Mouse (Mus musculus): ENCODE data around the gene Ppp4c.
A peak's percentile ranks its signal among the peaks of the same experiment; 100 is the strongest.
"Not testable (repeated sequence)": the region's sequence is repeated elsewhere in the genome, so short reads cannot be mapped to it uniquely, and the experiment has no call there.

The Ppp4c gene

GRCm38 (mm10) chr7:126780971-126781635, 11.2 kb downstream of the Ppp4c start, which contains the start of gene Tbx6:
Gene Tbx6 (plus strand): TSS chr7:126781483.
- DNase-seq (ENCODE audit: low read depth): no peak

- DNase-seq (ENCODE audit: low read depth): peak; percentile 82
Observed at GRCm38 (mm10) chr7:126779983-126780970, 12.0 kb downstream of the Ppp4c start.

- not testable (repeated sequence) for DNase-seq (ENCODE audit: low read depth)
Observed at GRCm38 (mm10) chr7:126779101-126779500, 13.2 kb downstream of the Ppp4c start.

GRCm38 (mm10) chr7:126778147-126778546, 14.1 kb downstream of the Ppp4c start:
- DNase-seq (ENCODE audit: low read depth): no peak

GRCm38 (mm10) chr7:126777476-126777875, 14.8 kb downstream of the Ppp4c start:
- no peak for DNase-seq (ENCODE audit: low read depth)

GRCm38 (mm10) chr7:126776598-126777057, 15.7 kb downstream of the Ppp4c start, which contains the start of gene Ypel3:
Gene Ypel3 (plus strand): TSS chr7:126776955.
- DNase-seq (ENCODE audit: low read depth): peak; percentile 79

GRCm38 (mm10) chr7:126775978-126776234, 16.4 kb downstream of the Ppp4c start:
- no peak for DNase-seq (ENCODE audit: low read depth)

GRCm38 (mm10) chr7:126775185-126775977, 16.9 kb downstream of the Ppp4c start:
- no peak for DNase-seq (ENCODE audit: low read depth)

GRCm38 (mm10) chr7:126774463-126774862, 17.8 kb downstream of the Ppp4c start:
- no peak for DNase-seq (ENCODE audit: low read depth)

- DNase-seq (ENCODE audit: low read depth): no peak
Observed at GRCm38 (mm10) chr7:126773351-126773750, 18.9 kb downstream of the Ppp4c start.

GRCm38 (mm10) chr7:126770784-126771183, 21.5 kb downstream of the Ppp4c start:
- no peak for DNase-seq (ENCODE audit: low read depth)

GRCm38 (mm10) chr7:126767001-126767400, 25.3 kb downstream of the Ppp4c start:
- no peak for DNase-seq (ENCODE audit: low read depth)

- DNase-seq (ENCODE audit: low read depth): no peak
Observed at GRCm38 (mm10) chr7:126766201-126766600, 26.1 kb downstream of the Ppp4c start, which contains the start of gene Gdpd3. Gene Gdpd3 (plus strand): TSS chr7:126766334.

GRCm38 (mm10) chr7:126765540-126765939, 26.8 kb downstream of the Ppp4c start:
- no peak for DNase-seq (ENCODE audit: low read depth)

GRCm38 (mm10) chr7:126762471-126763008, 29.8 kb downstream of the Ppp4c start:
- no peak for DNase-seq (ENCODE audit: low read depth)

- no peak for DNase-seq (ENCODE audit: low read depth)
Observed at GRCm38 (mm10) chr7:126761529-126762067, 30.7 kb downstream of the Ppp4c start.

GRCm38 (mm10) chr7:126760956-126761355, 31.3 kb downstream of the Ppp4c start:
- no peak for DNase-seq (ENCODE audit: low read depth)

- no peak for DNase-seq (ENCODE audit: low read depth)
Observed at GRCm38 (mm10) chr7:126760391-126760802, 31.9 kb downstream of the Ppp4c start.

- no peak for DNase-seq (ENCODE audit: low read depth)
Observed at GRCm38 (mm10) chr7:126759672-126760390, 32.5 kb downstream of the Ppp4c start.

GRCm38 (mm10) chr7:126759050-126759671, 33.1 kb downstream of the Ppp4c start, which contains the start of gene Mapk3:
Gene Mapk3 (plus strand): TSS chr7:126759601.
- DNase-seq (ENCODE audit: low read depth): peak; percentile 87
